Mouse (Mus musculus): ENCODE results near the gene Hck.

DNA sequence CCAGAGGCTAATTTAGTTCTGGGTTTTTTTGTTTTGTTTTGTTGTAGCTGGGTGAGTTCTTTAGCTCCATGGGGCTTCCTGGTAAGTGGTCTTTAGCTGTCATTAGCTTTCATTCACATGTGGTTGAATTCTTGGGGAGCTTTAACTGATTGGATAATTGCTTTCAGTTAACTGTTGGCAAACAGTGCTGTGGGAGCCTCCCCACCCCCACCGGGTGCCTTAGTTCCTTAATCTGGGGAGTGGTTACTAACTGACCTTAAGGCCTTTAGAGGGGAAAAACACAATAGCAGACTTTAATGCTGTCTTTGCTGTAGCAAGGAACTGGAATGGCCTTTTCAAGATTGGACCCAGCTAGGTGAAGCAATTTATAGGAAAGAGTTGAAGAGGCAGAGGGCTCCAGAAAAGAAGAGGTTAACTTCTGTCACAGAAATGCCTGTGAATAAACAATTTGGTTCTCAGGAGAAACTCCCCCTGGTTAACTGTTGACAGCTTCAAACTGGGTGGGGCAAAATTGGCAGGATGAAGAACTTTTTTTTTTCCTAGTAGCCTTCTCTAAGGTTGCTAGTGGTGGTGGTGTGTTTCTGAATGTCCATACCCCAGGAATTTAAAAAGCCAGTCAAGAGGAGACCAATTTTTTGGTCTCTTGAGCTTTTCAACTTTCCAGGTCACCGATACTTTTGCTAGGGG, 60.0 kb downstream of the Hck start:
- TF ChIP-seq CTCF (IDR thresholded peaks at IDR 0.05; ENCODE audit: low read depth) (no peak), EP300 (IDR thresholded peaks at IDR 0.05; ENCODE audit: low read depth) (no peak)

Measured in liver, embryonic 14.5 days (tissue).